Mouse (Mus musculus) large intestine, adult 2 months (tissue): ENCODE data around the gene Gm6890. TPM values are rescaled to one million over a fixed set of nuclear protein-coding genes. Genes with fewer than 3 reads are reported as not detected.
"Not testable (repeated sequence)": the region's sequence is repeated elsewhere in the genome, so short reads cannot be mapped to it uniquely, and the experiment has no call there.

ENCODE experiments used
- DNase-seq: peaks from one replicate; pipeline ENCODE4 v3.0.0-alpha.2; 2012; ENCODE audit warnings: low read depth, low spot score
- WGBS: fragments of 180-500 bp; shearing (Covaris S2); methylation state at CpG from one replicate; pipeline ENCODE4 v1.1.7; 2018; 5-methylcytosine and 5-hydroxymethylcytosine counted together
- polyA plus RNA-seq: library from polyadenylated mRNA; depleted of rRNA; stranded (reverse); fragments of >200 nt; gene quantifications from 2 replicates; pipeline ENCODE4 v1.2.3, GENCODE M21; 2012; rRNA removed

The Gm6890 gene
- not detected in 2 replicates for polyA plus RNA-seq

- 69% methylated on average over 9 of the region's 9 CpGs for WGBS
- not testable (repeated sequence) for DNase-seq
Measured at GRCm38 (mm10) chrX:74740627-74741026, at the start of gene Gm6890. Gene Gm6890 (plus strand): TSS chrX:74740927.

- DNase-seq: not testable (repeated sequence)
- WGBS: 86% methylated on average over 10 of the region's 10 CpGs
Measured at GRCm38 (mm10) chrX:74726195-74726594, 14.5 kb upstream of the Gm6890 start.

DNA sequence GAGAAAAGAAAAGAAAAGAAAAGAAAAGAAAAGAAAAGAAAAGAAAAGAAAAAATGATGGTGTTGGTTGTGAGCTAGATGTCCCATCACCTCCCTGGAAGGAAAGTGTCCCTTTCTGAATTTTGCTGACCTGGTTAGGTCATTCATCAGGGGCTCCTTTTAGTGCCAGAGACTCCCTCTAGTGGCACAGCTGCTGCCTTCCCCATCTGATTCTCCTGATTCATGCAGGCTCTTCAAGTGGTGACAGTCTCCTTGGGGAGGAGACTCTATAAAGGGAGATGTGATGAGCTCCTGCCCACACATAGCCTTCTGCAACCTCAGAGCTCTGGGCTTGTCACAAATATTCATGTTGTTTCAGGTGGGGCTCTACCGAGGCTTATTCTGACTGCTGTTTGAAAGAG, 30.0 kb downstream of the Gm6890 start:
- DNase-seq: not testable (repeated sequence)
- WGBS: no CpG with 5 or more reads among the region's 1 CpGs

Other genes with a start within 250 kb of the Gm6890 start
- gene Olfr1326-ps1, start 166.0 kb upstream of the Gm6890 start, polyA plus RNA-seq: not detected in 2 replicates
- not detected in 2 replicates for gene Olfr1325, start 148.2 kb upstream of the Gm6890 start, polyA plus RNA-seq
- not detected in 2 replicates for gene Gm5640, start 95.3 kb upstream of the Gm6890 start, polyA plus RNA-seq
- 0.06 and 0.07 TPM in 2 replicates for gene Gm5936, start 96.3 kb downstream of the Gm6890 start, polyA plus RNA-seq